Mouse (Mus musculus) stomach, embryonic 14.5 days (tissue): ENCODE measurements around the gene Cenpk. TPM values are rescaled to one million over a fixed set of nuclear protein-coding genes. Genes with fewer than 3 reads are reported as not detected.

Experiments
- ATAC-seq: fragments of 200-750 bp; cut with Nextera tagmentation; 2 replicates; pipeline ENCODE4 v1.8.0; 2017; ENCODE audit warnings: low read depth, moderate TSS enrichment; ENCODE audit not compliant: insufficient number of reproducible peaks, insufficient read depth, low FRiP score
- H3K27ac ChIP-seq: fragments of 300-500 bp; sonication (generic); 2 replicates; pipeline ENCODE4 v1.5.1; 2014; ENCODE audit warnings: mild to moderate bottlenecking, low read length, moderate library complexity, mixed read lengths
- H3K27me3 ChIP-seq: fragments of 300-500 bp; sonication (generic); 2 replicates; pipeline ENCODE4 v1.6.1; 2014; ENCODE audit warnings: low read length, control low read depth, mixed read lengths; ENCODE audit not compliant: control insufficient read depth, insufficient read depth
- H3K36me3 ChIP-seq: fragments of 300-500 bp; sonication (generic); 2 replicates; pipeline ENCODE4 v1.6.1; 2014; ENCODE audit warnings: mild to moderate bottlenecking, control low read depth, low read length, moderate library complexity, mixed read lengths; ENCODE audit not compliant: control insufficient read depth, insufficient read depth
- H3K4me1 ChIP-seq: fragments of 300-500 bp; sonication (generic); 2 replicates; pipeline ENCODE4 v1.6.1; 2014; ENCODE audit warnings: low read length, control low read depth, mixed read lengths; ENCODE audit not compliant: control insufficient read depth, insufficient read depth
- H3K4me2 ChIP-seq: fragments of 300-500 bp; sonication (generic); replicated peaks from 2 replicates; pipeline ENCODE4 v1.6.1; 2014; ENCODE audit warnings: low read depth, low read length, control low read depth
- H3K4me3 ChIP-seq: fragments of 300-500 bp; sonication (generic); 2 replicates; pipeline ENCODE4 v1.5.1; 2014; ENCODE audit warnings: low read depth, low read length, control low read depth
- H3K9ac ChIP-seq: fragments of 300-500 bp; sonication (generic); replicated peaks from 2 replicates; pipeline ENCODE4 v1.6.1; 2014; ENCODE audit warnings: low read depth, mild to moderate bottlenecking, control low read depth, low read length, moderate library complexity, mixed read lengths
- H3K9me3 ChIP-seq: fragments of 300-500 bp; sonication (generic); 2 replicates; pipeline ENCODE4 v1.6.1; 2016; ENCODE audit warnings: low read depth, low read length, control low read depth; ENCODE audit not compliant: control insufficient read depth
- WGBS: fragments of 180-500 bp; shearing (Covaris S2); extraction: QIAGEN DNeasy Blood & Tissue Kit; methylation state at CpG from one replicate; pipeline ENCODE4 v1.1.7; 2014; 5-methylcytosine and 5-hydroxymethylcytosine counted together
- polyA plus RNA-seq: library from polyadenylated mRNA; unstranded; fragments of >200 nt; fragmentation: Nextera tagmentation; extraction: Ambion mirVana; gene quantifications from 2 replicates; pipeline ENCODE4 v1.2.1, GENCODE M21; 2014

Cenpk gene
- polyA plus RNA-seq, 1 experiment from 2014 or later = 61.1 TPM

GRCm38 (mm10) chr13:104295472-104295871, 67.1 kb downstream of the Cenpk start:
- no peaks in the 10 kb centered on the region for H3K36me3 ChIP-seq
- H3K9me3 ChIP-seq = no peaks in the 10 kb centered on the region
- H3K9ac ChIP-seq = no peak overlapping the region
- H3K4me3 ChIP-seq = no peak overlapping the region
- no peak overlapping the region for H3K27ac ChIP-seq
- no peak overlapping the region for H3K4me2 ChIP-seq
- no peaks in the 10 kb centered on the region for H3K4me1 ChIP-seq
- WGBS = 87% methylated on average over 1 of the region's 1 CpGs
- ATAC-seq = no peak
- H3K27me3 ChIP-seq = no peaks in the 10 kb centered on the region

Other genes starting within 250 kb of the Cenpk start
- 22.9 and 26.6 TPM in 2 replicates for gene Nln, start 119.0 kb upstream of the Cenpk start, polyA plus RNA-seq
- gene Sgtb, start 118.9 kb upstream of the Cenpk start, polyA plus RNA-seq = 6.0 and 7.2 TPM in 2 replicates
- gene Trappc13, start 50.1 kb upstream of the Cenpk start, polyA plus RNA-seq = 65.4 and 66.2 TPM in 2 replicates
- 18.9 and 19.3 TPM in 2 replicates for gene Trim23, start 49.8 kb upstream of the Cenpk start, polyA plus RNA-seq
- gene Ppwd1, start 232 bp downstream of the Cenpk start, polyA plus RNA-seq = 15.1 and 16.0 TPM in 2 replicates
- 5.0 and 6.4 TPM in 2 replicates for gene Adamts6, start 59.2 kb downstream of the Cenpk start, polyA plus RNA-seq